Mouse (Mus musculus) C2C12 (cell line): ENCODE measurements around the gene Pdzrn4. TPM values are rescaled to one million over a fixed set of nuclear protein-coding genes. Genes with fewer than 3 reads are reported as not detected.

ENCODE experiments used
- H3K27me3 ChIP-seq: one replicate; pipeline ENCODE4 v1.6.1; 2011; ENCODE audit not compliant: control insufficient read depth, insufficient read depth, insufficient read length
- H3K36me3 ChIP-seq: one replicate; pipeline ENCODE4 v1.6.1; 2011; ENCODE audit not compliant: control insufficient read depth, insufficient read depth
- H3K4me3 ChIP-seq: one replicate; pipeline ENCODE4 v1.5.1; 2011; ENCODE audit warnings: mild to moderate bottlenecking, control low read depth; ENCODE audit not compliant: poor library complexity, insufficient read depth, severe bottlenecking
- H3K79me2 ChIP-seq: one replicate; pipeline ENCODE4 v1.6.1; 2011; ENCODE audit not compliant: control insufficient read depth, insufficient read depth
- H3K79me3 ChIP-seq: one replicate; pipeline ENCODE4 v1.6.1; 2011; ENCODE audit warnings: low read depth, control low read depth
- H3ac ChIP-seq: one replicate; pipeline ENCODE3; 2011; ENCODE audit warnings: low read depth; ENCODE audit not compliant: control insufficient read depth, insufficient read length
- CEBPB ChIP-seq: IDR thresholded peaks from one replicate; pipeline ENCODE4 v1.6.1; 2011; ENCODE audit warnings: low read depth, mild to moderate bottlenecking, control low read depth, moderate library complexity
- CTCF ChIP-seq: IDR thresholded peaks from one replicate; pipeline ENCODE4 v1.5.1; 2011; ENCODE audit not compliant: control insufficient read depth, insufficient read depth, insufficient read length
- FOSL1 ChIP-seq: IDR thresholded peaks from one replicate; pipeline ENCODE4 v1.8.0; 2011; ENCODE audit warnings: mild to moderate bottlenecking, low read length; ENCODE audit not compliant: poor library complexity, insufficient read depth, severe bottlenecking
- MAX ChIP-seq: IDR thresholded peaks from one replicate; pipeline ENCODE4 v1.6.1; 2011; ENCODE audit warnings: mild to moderate bottlenecking, control low read depth
- MYOD1 ChIP-seq: IDR thresholded peaks from one replicate; pipeline ENCODE4 v1.6.1; 2011; ENCODE audit warnings: low read depth; ENCODE audit not compliant: control insufficient read depth, insufficient read length
- MYOG ChIP-seq: IDR thresholded peaks from one replicate; pipeline ENCODE4 v1.6.1; 2011; ENCODE audit not compliant: control insufficient read depth, insufficient read length; ENCODE audit errors: extremely low read depth
- USF1 ChIP-seq: IDR thresholded peaks from one replicate; pipeline ENCODE4 v1.6.1; 2011; ENCODE audit warnings: low read depth, mild to moderate bottlenecking, control low read depth, moderate library complexity
- polyA plus RNA-seq: library from polyadenylated mRNA; unstranded; fragments of >200 nt; fragmentation: generic; extraction: Trizol; gene quantifications from one replicate; pipeline ENCODE4 v1.2.1, GENCODE M21; 2012; ENCODE audit warnings: missing spikeins

Gene Pdzrn4
- polyA plus RNA-seq, 1 experiment, result 0.01 TPM

DNA sequence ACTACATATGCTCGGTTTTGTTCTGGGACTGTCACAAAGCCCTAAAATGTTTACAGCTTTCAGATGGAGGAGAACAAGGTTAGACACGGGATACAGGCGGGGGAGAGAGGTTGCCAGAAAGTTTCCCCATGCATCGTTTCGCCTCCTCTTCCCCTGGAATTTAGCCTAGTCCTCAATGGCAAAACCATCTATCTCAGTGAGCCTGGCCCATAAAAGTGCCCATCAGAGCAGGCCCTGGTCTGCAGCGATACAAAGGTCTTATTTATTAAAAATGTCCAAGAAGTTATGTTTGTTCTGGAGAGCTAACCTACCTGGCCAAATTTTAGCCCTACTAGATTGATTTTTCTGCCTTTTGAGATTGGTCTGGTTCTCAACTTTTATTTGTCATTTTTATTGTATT, 165.5 kb downstream of the Pdzrn4 start:
- Histone ChIP-seq H3K36me3 (no peaks in the 10 kb centered on the region), H3ac (no peak overlapping the region), H3K79me2 (no peaks in the 10 kb centered on the region), H3K4me3 (no peak overlapping the region), H3K79me3 (no peaks in the 10 kb centered on the region), H3K27me3 (no peaks in the 10 kb centered on the region)
- no peak for TF ChIP-seq CTCF
- no peak for TF ChIP-seq CEBPB
- no peak for TF ChIP-seq MAX
- no peak for TF ChIP-seq MYOD1

- Histone ChIP-seq H3K36me3 (no peaks in the 10 kb centered on the region), H3K79me3 (no peaks in the 10 kb centered on the region), H3K27me3 (no peaks in the 10 kb centered on the region), H3ac (no peak overlapping the region), H3K79me2 (no peaks in the 10 kb centered on the region), H3K4me3 (no peak overlapping the region)
- no peak for TF ChIP-seq MYOG
- TF ChIP-seq MYOD1, result no peak
- TF ChIP-seq CEBPB, result no peak
- TF ChIP-seq CTCF, result no peak
- no peak for TF ChIP-seq MAX
- no peak for TF ChIP-seq FOSL1
- no peak for TF ChIP-seq USF1
Measured at GRCm38 (mm10) chr15:92563576-92563975, 166.9 kb downstream of the Pdzrn4 start.

DNA sequence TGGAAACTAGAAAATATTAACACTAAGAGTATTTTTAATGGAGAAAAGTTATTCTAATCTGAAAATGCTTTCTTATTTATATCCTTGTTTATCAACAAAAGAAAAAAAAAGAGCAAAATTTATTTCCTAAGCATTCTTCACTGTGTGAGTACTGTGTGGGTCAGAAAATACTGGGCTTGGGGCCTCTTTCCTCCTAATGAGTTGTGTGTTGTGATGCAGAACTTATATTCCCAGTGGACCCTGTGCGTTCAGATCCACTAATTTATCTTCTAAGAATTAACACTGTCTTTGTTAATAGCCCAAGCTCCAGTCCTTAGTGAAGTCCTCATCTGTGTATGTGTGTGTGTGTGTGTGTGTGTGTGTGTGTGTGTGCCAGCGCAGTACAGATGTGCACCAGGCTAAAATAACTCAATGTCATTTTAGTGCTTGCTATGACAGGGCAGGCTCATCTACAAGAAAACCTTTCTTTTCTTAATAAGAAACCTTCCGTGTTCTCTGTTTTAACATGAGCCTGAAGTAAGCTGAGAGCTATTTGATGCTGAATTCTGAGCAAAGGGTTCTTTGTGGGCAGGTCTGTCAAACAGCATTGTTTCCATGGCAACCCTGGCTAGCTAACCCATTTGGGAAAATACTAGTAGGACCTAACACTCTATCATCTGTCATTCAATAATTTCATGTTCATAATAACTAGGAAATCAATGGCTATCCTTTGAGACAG, 174.0 kb downstream of the Pdzrn4 start:
- Histone ChIP-seq H3ac (no peak overlapping the region), H3K79me3 (no peaks in the 10 kb centered on the region), H3K27me3 (no peaks in the 10 kb centered on the region), H3K79me2 (no peaks in the 10 kb centered on the region), H3K36me3 (no peaks in the 10 kb centered on the region), H3K4me3 (no peak overlapping the region)
- no peak for TF ChIP-seq FOSL1
- no peak for TF ChIP-seq USF1
- TF ChIP-seq MYOD1, result no peak
- no peak for TF ChIP-seq MYOG
- TF ChIP-seq MAX, result no peak
- TF ChIP-seq CEBPB, result no peak
- TF ChIP-seq CTCF, result no peak

DNA sequence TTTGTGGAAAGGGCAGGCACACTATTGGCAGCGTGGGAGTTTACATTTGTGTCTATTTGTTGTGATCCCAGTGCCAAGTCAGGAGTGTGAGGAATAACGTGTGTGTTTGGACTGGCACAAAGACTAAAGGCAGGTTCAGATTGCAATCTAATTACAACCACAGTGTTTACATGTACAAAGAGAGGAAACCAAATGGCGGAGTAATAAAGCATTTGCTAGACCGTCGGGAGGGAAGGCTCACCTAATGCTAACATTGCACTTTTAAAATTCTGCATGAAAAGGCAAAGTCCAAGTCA, 174.5 kb downstream of the Pdzrn4 start:
- no peak overlapping the region for H3K4me3 ChIP-seq
- TF ChIP-seq USF1 (no peak), MYOD1 (no peak), CEBPB (no peak), MYOG (no peak), FOSL1 (no peak), MAX (no peak), CTCF (no peak)

DNA sequence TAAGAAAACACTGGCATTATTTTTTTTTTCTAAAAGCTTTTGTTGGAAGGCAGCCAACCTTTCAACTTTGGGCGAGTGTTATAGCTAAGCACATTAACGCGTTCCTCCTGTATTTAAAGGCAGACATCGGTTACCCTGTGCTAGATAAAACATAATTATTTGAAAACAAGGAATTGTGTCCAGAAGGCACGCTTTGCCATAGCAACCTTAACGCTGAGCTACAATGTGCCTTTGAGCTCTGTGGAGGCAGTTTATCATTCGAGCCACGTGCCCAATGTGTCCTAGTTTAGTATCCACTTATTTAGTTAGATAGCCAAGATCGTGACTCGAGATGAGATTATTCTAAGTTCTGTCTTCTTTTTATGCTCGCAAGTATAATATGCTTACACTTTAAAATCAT, 180.8 kb downstream of the Pdzrn4 start:
- Histone ChIP-seq H3K36me3 (no peaks in the 10 kb centered on the region), H3K27me3 (peaks cover 10% of the 10 kb centered on the region), H3K79me2 (no peaks in the 10 kb centered on the region), H3K79me3 (no peaks in the 10 kb centered on the region), H3ac (no peak overlapping the region), H3K4me3 (no peak overlapping the region)
- TF ChIP-seq MYOD1 (no peak), MAX (no peak), CTCF (no peak), CEBPB (no peak), USF1 (no peak), FOSL1 (no peak), MYOG (no peak)

More for the DNA sequence above, 174.5 kb downstream of the Pdzrn4 start:
- Histone ChIP-seq H3K36me3 (no peaks in the 10 kb centered on the region), H3ac (no peak overlapping the region), H3K79me3 (no peaks in the 10 kb centered on the region), H3K79me2 (no peaks in the 10 kb centered on the region), H3K27me3 (no peaks in the 10 kb centered on the region)

DNA sequence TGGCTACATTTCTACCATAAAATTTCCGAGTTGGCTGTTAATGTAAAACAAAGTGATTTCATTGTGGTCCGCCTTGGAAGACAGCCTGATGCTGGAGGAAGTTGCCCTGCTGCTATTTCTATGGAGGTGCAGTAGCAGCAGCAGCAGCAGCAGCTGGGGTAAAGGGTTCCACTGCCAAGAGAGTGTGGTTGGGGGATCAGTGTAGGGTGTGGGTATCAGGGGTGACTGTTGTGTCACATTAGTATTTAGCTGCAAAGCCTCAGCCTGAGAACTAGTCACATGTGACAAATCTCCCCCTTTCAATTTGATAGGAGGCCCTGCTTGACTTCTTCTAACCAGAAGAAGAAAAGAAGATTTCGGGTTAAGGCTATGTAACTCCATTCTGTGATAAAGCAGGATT, 183.5 kb downstream of the Pdzrn4 start:
- Histone ChIP-seq H3K27me3 (peaks cover 10% of the 10 kb centered on the region), H3K4me3 (no peak overlapping the region), H3K36me3 (no peaks in the 10 kb centered on the region), H3K79me2 (no peaks in the 10 kb centered on the region), H3ac (no peak overlapping the region), H3K79me3 (no peaks in the 10 kb centered on the region)
- TF ChIP-seq USF1, result no peak
- no peak for TF ChIP-seq MAX
- TF ChIP-seq CEBPB, result no peak
- no peak for TF ChIP-seq FOSL1
- TF ChIP-seq MYOD1, result no peak
- no peak for TF ChIP-seq CTCF
- no peak for TF ChIP-seq MYOG
